Mouse (Mus musculus) A20 (cell line): ENCODE measurements around the gene Napepld.
"Not testable (repeated sequence)": the region's sequence is repeated elsewhere in the genome, so short reads cannot be mapped to it uniquely, and the experiment has no call there.

ENCODE experiments used
- DNase-seq: peaks from one replicate; pipeline ENCODE4 v3.0.0-alpha.2; 2011; ENCODE audit warnings: low read depth, low spot score

Gene Napepld

DNA sequence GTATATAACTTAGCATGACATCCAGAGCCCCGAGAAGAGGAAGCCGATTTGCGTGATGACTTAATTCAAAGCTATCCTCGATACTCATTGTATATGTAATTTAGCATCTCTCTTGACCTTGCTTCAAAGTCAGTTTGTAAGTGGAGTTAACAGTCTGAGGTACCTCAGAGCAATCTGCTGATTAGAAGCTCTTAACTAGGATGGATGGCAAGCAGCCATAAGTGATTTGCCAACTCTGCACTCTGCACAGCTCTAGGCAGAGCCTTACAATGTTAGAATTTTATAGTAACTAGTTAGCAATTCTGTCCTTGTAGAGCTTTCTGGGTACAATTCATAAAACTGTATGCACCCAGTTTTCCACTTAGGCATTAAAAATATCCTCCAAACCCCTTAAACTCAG is 5.3 kb upstream of the Napepld start:
- DNase-seq: no peak

DNA sequence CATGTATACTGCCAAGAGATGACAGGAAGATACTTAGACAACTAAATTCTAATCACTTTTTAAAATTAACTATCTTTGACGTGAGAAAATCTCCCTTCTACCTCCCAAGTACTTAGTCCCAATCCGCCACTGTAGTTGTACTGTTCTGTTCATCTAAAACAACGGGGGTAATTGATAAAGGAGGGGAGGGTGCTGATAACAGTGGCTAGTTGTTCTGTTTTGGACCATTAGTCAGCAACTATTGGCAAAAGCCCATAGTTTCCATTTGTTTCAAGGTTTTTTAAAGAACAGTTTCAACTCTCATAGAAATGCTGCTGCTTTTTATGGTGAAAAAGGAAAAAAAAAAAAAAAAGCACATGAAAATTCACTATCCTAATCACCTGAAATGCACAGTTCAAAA is 2.5 kb upstream of the Napepld start:
- DNase-seq: no peak

- DNase-seq: no peak
Observed at GRCm38 (mm10) chr5:21702873-21703475, 1.8 kb upstream of the Napepld start.

- DNase-seq: no peak
Observed at GRCm38 (mm10) chr5:21702009-21702364, 791 bp upstream of the Napepld start.

GRCm38 (mm10) chr5:21700934-21701333 is 262 bp downstream of the Napepld start:
- peak; percentile 93 for DNase-seq

DNA sequence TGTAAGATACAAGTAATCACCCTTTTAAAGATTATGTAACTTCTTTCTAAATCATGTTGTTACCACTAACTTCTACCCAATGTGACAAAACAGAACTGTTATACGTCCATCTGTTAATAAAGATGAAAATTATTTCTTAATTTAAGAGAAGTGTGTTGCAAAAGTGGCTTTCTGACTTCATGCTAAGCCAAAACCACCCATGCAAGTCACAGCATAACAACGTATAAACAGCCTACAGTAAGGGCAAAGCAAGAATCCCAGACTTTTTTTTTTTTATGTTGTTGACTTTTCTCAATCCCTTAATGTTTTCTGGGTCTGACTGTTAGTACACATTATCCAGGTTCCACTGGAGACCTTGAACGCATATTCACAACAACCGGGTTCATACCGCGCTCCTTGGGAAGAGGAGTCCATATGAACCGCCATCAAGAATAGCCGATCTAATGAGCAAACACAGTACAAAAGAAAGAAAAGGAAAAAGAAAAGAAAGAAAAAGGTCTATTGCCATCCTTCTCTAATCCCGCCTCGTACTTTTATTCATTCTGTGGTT is 849 bp downstream of the Napepld start:
- no peak for DNase-seq

- not testable (repeated sequence) for DNase-seq
Observed at GRCm38 (mm10) chr5:21699555-21699954, 1.6 kb downstream of the Napepld start.

DNA sequence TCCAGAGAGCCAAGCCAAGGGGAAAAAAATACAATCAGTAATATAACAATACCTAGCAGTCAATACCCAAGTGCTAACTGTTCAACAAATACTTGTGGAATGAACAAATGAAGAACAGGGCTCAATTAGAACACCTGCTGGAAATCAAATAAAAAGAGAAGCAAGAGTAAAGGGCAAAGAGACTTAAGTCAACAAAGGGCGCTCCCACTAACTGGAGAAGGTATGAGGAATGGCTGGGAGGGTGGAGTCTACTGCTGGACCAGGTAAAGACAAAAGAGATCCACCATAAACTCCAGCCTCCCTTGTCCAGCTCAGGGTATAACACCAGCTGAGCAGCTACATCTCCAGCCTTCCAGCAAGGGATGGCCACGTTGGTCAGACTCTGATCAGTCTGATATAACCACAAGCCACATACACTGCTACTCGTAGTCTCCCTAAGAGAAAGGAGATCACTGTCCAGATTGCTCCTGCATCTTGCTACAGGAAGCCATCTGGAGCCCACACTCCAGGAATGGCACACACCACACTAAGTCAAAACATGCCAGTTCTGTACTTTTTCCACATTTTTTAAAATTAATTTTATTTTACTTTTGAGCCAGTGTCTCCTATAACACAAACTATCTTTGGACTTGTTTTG is 6.2 kb downstream of the Napepld start:
- DNase-seq: no peak

DNA sequence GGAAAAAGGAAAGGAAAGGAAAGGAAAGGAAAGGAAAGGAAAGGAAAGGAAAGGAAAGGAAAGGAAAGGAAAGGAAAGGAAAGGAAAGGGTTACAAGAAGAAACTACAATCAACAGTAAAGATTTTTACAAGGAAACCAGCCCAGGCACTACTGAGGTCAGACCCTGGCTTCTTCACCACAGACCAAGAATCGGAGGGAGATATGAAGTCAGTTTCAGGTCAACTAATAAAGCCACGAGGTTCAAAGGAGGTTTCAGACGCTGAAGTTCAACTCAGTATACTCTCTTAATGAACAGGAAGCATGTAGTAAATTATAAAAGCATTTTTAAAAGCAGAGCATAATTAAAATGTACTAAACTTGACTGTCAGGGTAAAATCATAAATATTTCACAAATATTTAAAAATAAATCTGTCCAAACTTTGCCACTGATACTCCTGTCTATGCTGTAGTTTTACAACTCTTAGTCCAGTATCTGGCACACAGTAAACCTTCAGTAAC is 7.8 kb downstream of the Napepld start:
- no peak for DNase-seq

- DNase-seq: no peak
Observed at GRCm38 (mm10) chr5:21692230-21692629, 9.0 kb downstream of the Napepld start.

GRCm38 (mm10) chr5:21687042-21687441 is 14.2 kb downstream of the Napepld start:
- DNase-seq: no peak

DNA sequence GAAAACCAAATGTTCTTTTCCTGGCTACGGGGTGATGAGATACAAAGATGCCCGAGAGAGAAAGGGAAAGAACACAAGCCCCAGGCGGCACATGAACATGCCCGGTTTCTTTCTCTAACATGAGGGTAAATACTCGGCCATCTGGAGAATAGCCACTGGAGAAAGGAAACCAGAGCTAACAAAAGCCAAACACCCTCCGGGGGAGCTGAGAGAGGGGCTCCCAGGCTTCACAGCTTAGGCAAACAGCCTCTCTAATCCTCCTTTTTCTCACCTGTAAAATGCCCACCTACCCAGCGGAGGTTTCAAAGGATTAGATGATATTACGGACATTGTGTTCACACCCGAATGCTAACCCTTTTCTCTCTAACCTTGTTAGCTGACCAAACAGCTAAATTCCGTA is 16.2 kb downstream of the Napepld start:
- no peak for DNase-seq

- no peak for DNase-seq
Observed at GRCm38 (mm10) chr5:21683811-21684210, 17.4 kb downstream of the Napepld start.

DNA sequence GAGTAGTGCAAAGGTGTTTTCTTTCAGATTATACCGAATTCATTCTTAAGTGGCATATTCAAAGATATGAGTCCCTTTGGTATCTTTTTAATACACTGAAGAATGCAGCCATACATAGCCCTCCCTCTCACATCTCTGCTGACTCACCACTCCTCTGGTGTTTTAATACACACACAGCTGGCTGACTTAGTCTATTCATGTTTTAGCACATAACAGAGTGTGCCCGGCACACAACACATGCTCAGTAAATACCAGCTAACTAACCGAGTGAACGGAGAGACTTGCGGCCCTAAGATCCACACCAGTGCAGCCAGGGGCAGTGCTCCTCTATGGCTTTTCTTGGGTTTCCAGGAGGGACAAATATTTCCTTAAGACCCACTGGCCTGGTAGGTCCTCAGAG is 20.3 kb downstream of the Napepld start:
- no peak for DNase-seq

GRCm38 (mm10) chr5:21680029-21680428 is 21.2 kb downstream of the Napepld start:
- no peak for DNase-seq

GRCm38 (mm10) chr5:21678363-21678762 is 22.8 kb downstream of the Napepld start:
- no peak for DNase-seq

GRCm38 (mm10) chr5:21677939-21678338 is 23.3 kb downstream of the Napepld start:
- DNase-seq: no peak

- DNase-seq: no peak
Observed at GRCm38 (mm10) chr5:21675494-21675893, 25.7 kb downstream of the Napepld start.

DNA sequence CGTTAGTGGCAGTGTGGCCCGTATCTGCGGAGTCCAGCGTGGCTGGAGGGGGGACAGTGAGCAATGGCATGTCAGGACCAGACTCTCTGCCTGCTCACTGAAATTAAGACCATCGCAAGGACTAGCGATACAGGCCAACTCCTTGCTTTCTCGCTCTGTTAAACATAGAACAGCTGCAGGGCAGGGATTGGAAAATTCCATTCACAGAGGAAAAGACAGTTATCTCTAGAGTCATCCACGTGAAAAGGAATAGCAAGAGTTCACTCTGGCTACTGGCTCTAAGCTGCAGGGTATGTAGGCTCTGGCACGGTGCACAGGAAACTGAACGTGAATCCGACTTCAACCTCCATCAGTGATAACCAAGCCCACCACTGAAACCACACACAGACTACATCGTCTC is 26.2 kb downstream of the Napepld start:
- no peak for DNase-seq

DNA sequence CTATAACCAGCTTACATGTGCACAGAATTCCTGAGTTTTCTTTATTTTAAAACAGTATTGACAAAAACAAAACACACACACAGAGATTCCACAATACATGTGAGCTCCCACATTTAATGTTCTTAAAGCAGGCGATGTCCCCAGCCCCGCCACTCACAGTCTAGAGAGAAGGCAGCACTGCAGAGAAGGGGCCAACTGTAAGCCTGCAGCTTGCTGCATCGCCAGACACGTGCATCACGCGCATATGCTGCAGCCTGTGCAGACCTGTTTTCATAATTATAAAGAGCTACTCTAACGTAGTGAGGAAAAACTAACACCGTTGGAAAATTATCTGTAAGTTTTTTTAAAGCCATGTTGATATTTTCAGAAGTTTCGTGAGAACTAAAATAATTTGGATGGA is 27.5 kb downstream of the Napepld start:
- DNase-seq: no peak

DNA sequence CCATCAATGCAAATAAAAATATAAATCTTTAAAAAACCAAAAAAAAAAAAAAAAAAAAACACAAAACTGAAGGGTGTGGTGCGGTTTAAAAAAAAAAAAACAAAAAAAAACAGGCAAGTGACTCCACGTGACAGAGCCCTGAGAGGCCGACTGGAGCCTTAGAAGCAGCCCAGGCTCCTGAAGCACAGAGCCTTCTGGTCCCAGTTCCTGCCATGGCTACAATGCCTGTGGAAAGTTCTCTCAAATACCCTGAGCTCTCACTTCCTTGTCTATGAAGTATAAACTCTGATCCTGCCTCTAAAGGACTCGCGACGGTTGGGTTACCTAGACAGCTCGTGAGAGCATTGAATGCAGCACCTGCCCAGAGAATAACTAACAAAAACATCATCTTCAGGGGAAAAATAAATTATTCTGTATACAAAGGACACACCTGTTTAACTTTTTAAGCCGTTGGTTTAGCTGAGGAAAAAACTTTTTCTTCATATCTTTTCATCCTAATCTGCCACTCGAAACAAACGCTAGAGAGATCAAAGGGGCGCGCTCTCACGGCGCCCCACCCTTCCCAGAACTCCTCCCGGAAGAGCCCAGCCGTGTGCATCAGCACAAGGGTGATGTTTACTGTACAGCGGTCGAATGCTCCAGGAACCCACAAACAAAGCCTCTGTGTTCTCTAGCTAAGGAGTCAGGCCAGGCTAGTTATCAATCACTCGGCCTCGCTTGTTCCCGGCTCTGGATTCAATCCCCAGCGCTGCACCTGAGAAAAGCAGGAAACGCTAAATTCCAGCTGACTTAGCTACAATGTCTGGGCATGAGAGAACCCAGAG is 28.2 kb downstream of the Napepld start:
- no peak for DNase-seq

GRCm38 (mm10) chr5:21669307-21669706 is 31.9 kb downstream of the Napepld start:
- no peak for DNase-seq
